Mouse (Mus musculus) hematopoietic stem cell, adult 5-6 weeks (primary cell): ENCODE data around the gene Scn3a. TPM values are rescaled to one million over a fixed set of nuclear protein-coding genes. Genes with fewer than 3 reads are reported as not detected.
"Not testable (repeated sequence)": the region's sequence is repeated elsewhere in the genome, so short reads cannot be mapped to it uniquely, and the experiment has no call there.

Experiments used
- ATAC-seq, 2 experiments: fragments of 125-278 bp in 1 of 2; replicated peaks in 1 of 2; 2 replicates each; pipeline ENCODE4 v1.8.0; 2016 to 2017; ENCODE audit warnings: inconsistent platforms in 2 of 2, mild to moderate bottlenecking in 2 of 2, moderate number of reproducible peaks in 2 of 2, low read depth in 1 of 2, moderate TSS enrichment in 1 of 2; ENCODE audit not compliant: low FRiP score in 2 of 2, poor library complexity in 2 of 2, severe bottlenecking in 2 of 2, insufficient read depth in 1 of 2, low TSS enrichment in 1 of 2
- total RNA-seq: library from RNA; stranded (forward); fragments of 172-1452, 232-1000 nt; gene quantifications from 2 replicates; pipeline ENCODE4 v1.2.3, GENCODE M21; 2017

Gene Scn3a
- total RNA-seq, 1 experiment from 2014 or later, result not detected

DNA sequence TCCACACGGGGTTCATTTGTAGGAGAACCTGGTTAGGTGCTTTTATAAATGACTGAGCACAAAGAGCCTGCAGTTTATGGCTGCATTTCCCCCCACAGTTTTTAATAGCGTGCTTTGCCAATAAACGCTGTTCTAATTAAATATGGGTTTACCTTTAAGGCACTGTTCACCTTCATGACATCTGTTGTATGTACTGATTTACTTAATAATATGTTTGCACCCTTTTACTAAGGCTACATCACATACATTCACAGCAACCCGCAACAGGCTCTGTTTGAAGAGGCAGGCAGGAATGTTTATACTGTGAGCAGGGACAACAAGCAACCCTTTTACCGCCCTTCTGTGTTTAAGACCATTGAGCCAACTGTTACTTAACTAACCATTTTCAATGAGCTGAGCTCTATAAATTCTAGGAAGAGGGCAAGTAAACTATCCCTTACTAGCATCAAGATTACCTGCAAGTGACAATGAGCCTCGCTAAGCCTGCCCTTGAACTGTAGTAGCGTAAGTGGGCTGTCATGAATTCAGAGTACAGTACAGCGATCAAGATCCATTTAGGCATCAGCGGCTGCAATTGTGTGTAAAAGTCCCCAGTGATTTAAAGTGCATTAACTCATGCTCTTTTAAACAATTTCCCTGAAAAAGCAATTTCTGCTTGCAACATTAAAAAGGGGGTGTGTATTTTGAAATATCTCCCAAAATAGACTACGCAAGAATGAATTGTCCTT is 35.1 kb downstream of the Scn3a start:
- no peak for ATAC-seq

GRCm38 (mm10) chr2:65529148-65529547 is 38.3 kb downstream of the Scn3a start:
- peak; percentile 56 to 58 for ATAC-seq

- ATAC-seq, result no peak
Measured at GRCm38 (mm10) chr2:65516703-65517102, 50.7 kb downstream of the Scn3a start.

- ATAC-seq, result no peak
Measured at GRCm38 (mm10) chr2:65508217-65508616, 59.2 kb downstream of the Scn3a start.

- ATAC-seq, result no peak
Measured at GRCm38 (mm10) chr2:65490450-65490849, 77.0 kb downstream of the Scn3a start.

- ATAC-seq, result no peak
Measured at GRCm38 (mm10) chr2:65483434-65483833, 84.0 kb downstream of the Scn3a start.

DNA sequence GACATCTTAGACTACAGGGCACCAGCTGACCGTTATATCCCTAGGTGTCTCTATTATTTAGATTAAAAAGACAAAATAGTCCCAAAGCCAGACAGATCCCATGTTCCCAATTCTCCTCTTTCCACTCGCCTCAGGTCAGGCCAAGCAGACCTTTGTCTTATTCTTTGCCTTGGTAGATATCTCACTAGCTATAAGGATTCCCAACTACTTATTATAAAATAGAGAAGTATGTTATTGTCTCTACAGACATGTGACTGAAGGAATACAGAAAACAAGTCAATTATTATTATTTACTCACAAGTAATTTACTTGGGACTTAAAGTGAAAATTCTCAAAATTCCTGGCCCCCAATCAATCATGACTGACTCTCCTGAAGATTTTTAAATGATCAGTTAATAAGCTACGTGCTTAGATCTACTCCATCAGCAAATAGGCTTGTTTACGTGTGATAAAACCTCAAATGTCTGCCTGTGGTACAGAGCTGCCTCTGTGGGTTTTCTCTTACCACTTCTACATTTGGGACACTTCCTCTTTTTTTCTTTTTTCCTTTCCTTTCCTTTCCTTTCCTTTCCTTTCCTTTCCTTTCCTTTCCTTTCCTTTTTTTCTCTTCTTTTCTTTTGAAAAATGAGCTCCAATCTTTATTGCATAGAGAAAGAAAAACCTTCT is 86.3 kb downstream of the Scn3a start:
- peak; percentile 76 to 82; a peak in 3 of 4 replicates for ATAC-seq

GRCm38 (mm10) chr2:65471311-65471882 is 96.0 kb downstream of the Scn3a start:
- ATAC-seq, result no peak

DNA sequence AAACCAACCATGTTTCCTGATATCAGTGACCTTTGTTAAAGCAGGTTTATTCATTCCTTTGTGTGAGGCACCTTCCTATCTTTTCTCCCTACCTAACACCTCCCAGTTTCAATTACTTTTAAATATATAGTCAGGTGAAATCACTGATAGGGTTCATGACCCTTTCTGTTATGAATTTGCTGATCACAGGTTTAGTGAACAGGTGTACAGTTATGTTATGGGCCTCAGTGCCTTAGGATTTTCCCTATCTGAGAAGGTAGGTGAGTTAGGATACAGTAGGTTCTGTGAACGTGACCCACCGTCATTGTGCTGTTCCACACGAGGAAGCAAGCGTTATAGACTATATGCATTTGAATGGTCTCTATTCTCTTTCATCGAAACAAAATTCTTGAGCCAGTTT is 101.7 kb downstream of the Scn3a start:
- ATAC-seq, result no peak

GRCm38 (mm10) chr2:65453763-65454162 is 113.7 kb downstream of the Scn3a start:
- no peak for ATAC-seq

GRCm38 (mm10) chr2:65451401-65452078 is 115.9 kb downstream of the Scn3a start:
- not testable (repeated sequence) for ATAC-seq

GRCm38 (mm10) chr2:65450449-65451360 is 116.7 kb downstream of the Scn3a start:
- ATAC-seq, result no peak

- no peak for ATAC-seq
Measured at GRCm38 (mm10) chr2:65449126-65449828, 118.2 kb downstream of the Scn3a start.

DNA sequence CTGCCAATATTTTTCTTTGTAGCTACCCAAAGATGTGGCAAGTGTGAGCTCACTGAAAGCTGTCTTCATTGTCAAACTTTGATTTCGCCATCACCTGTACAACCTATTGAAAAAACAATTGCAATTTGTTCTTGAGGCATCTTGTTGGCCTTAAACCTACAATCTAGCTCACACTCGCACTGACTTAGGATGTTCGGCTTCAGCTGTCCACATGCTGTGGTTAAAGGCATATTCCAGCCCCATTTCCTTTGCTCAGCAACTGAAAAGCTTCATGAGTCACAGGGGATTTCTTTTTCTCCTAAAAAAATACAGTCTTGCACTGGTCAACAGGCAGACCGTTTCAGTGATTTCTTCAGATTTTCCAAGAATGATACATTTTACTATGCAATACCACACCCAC is 124.3 kb downstream of the Scn3a start:
- no peak for ATAC-seq

DNA sequence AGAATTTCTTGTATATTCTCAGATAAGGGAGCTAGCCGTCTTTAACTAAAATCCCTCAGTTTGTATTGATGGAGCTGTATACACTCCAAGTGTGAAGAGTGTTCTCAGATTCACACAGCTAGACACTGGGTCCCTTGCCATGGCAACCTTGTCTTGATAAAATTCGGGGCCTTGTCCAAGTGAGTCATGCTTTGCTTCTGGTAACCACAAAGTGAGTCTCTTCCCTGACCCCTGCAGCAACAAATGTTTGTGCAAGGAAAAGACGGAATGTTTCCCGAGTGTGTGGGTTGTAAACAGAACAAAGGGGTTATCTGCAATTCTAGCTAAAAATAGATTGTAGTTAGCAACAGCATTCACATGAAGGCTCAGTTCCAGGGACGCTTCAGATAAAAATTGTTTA is 125.9 kb downstream of the Scn3a start:
- no peak for ATAC-seq

DNA sequence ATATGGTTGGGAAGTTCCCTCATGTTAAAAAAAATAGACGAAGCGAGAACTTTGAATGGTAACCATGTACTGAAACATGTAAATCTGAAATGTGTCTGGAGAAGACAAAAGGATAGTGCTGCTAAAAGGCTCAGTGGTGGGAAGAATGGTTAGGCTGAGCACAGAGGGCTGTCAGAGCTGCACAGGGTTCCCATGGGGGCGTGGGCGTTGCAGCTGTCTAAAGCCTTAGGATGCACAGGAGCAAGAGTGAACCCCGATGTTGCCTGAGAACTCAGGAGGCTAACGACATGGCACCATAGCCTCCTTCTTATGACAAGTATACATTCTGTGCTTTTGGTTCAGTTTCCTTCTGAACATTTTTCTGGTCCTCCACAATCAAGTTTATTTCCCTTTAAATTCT is 126.3 kb downstream of the Scn3a start:
- ATAC-seq, result no peak

- no peak for ATAC-seq
Measured at GRCm38 (mm10) chr2:65436917-65437316, 130.5 kb downstream of the Scn3a start.
